In genomic region chr5:149568993-149569392, GRCm38 (mm10) we compare ENCODE assay signal across 21 mouse cellular contexts. TPM values are rescaled to one million over a fixed set of nuclear protein-coding genes. Genes with fewer than 3 reads are reported as not detected.
DNase-seq lines count a peak whose midpoint lies in the region; ATAC-seq and TF ChIP-seq lines count a peak whose summit lies in the region.
"Had no signal": no experiment of that assay in that cellular context is flagged by ENCODE, and none has a peak within 500 bp of the region (broad histone marks: within the 10 kb centered on the region; RNA-seq: fewer than 3 reads in every experiment).

No protein-coding gene starts in this region.

- 51% methylated on average over 13 of the region's 13 CpGs for WGBS in lung, embryonic 14.5 days
- WGBS in lung, adult 2 months, result 59% methylated on average over 13 of the region's 13 CpGs
- WGBS in hindbrain, embryonic 14.5 days, result 82% methylated on average over 13 of the region's 13 CpGs

- ATAC-seq in lung, embryonic 14.5 days (ENCODE audit: insufficient read depth), result no peak
- no peak for ATAC-seq in hindbrain, embryonic 14.5 days (ENCODE audit: low FRiP score)

- H3K27ac ChIP-seq in lung, embryonic 14.5 days (ENCODE audit: low read depth), result no peak overlapping the region
- H3K27ac ChIP-seq in hindbrain, embryonic 14.5 days, result no peak overlapping the region
- H3K27ac ChIP-seq: heart, embryonic 15.5 days; limb, embryonic 13.5 days had no signal

- H3K9ac ChIP-seq in lung, embryonic 14.5 days, result no peak overlapping the region
- no peak overlapping the region for H3K9ac ChIP-seq in hindbrain, embryonic 14.5 days
- H3K9ac ChIP-seq: heart, embryonic 15.5 days; limb, embryonic 13.5 days had no signal

- H3K27me3 ChIP-seq in lung, embryonic 14.5 days (ENCODE audit: insufficient read depth, low read length), result no peaks in the 10 kb centered on the region
- no peaks in the 10 kb centered on the region for H3K27me3 ChIP-seq in hindbrain, embryonic 14.5 days (ENCODE audit: control insufficient read depth, insufficient read depth, low read length)
- H3K27me3 ChIP-seq: heart, embryonic 15.5 days; limb, embryonic 13.5 days had no signal

- no peak overlapping the region for H3K4me2 ChIP-seq in lung, embryonic 14.5 days
- no peak overlapping the region for H3K4me2 ChIP-seq in hindbrain, embryonic 14.5 days (replicated peaks)
- H3K4me2 ChIP-seq: heart, embryonic 15.5 days; limb, embryonic 13.5 days had no signal

- H3K4me3 ChIP-seq in lung, embryonic 14.5 days (ENCODE audit: low read depth, low read length), result no peak overlapping the region
- no peak overlapping the region for H3K4me3 ChIP-seq in lung, adult 2 months (replicated peaks; ENCODE audit: extremely low read depth, low read depth, low read length)
- H3K4me3 ChIP-seq in hindbrain, embryonic 14.5 days (replicated peaks; ENCODE audit: low read length), result no peak overlapping the region
- H3K4me3 ChIP-seq: heart, embryonic 15.5 days; limb, embryonic 13.5 days had no signal

- no peak for TF ChIP-seq CTCF in lung, embryonic 14.5 days (IDR thresholded peaks at IDR 0.05; ENCODE audit: low read depth)
- no peak for TF ChIP-seq CTCF in lung, adult 2 months (IDR thresholded peaks at IDR 0.05; ENCODE audit: insufficient read depth, low read length)

- no peak for TF ChIP-seq POLR2A in lung, adult 2 months (IDR thresholded peaks at IDR 0.05; ENCODE audit: borderline replicate concordance, extremely low read depth, low read depth, low read length)

- H3K9me3 ChIP-seq in lung, embryonic 14.5 days (ENCODE audit: low read depth, low read length), result no peaks in the 10 kb centered on the region
- no peaks in the 10 kb centered on the region for H3K9me3 ChIP-seq in hindbrain, embryonic 14.5 days (ENCODE audit: control insufficient read depth, low read length)
- H3K9me3 ChIP-seq: heart, embryonic 15.5 days; limb, embryonic 13.5 days had no signal

- no peaks in the 10 kb centered on the region for H3K4me1 ChIP-seq in lung, embryonic 14.5 days (ENCODE audit: insufficient read depth)
- H3K4me1 ChIP-seq in lung, adult 2 months (ENCODE audit: control insufficient read depth, insufficient read depth, low read length), result no peaks in the 10 kb centered on the region
- H3K4me1 ChIP-seq in hindbrain, embryonic 14.5 days (replicated peaks; ENCODE audit: control insufficient read depth, insufficient read depth, low read length), result 0 out of 2 replicates have a peak, but pooled peaks cover 5% of the 10 kb centered on the region

- H3K36me3 ChIP-seq in lung, embryonic 14.5 days (ENCODE audit: insufficient read depth), result no peaks in the 10 kb centered on the region
- H3K36me3 ChIP-seq in hindbrain, embryonic 14.5 days (replicated peaks; ENCODE audit: control insufficient read depth, insufficient read depth), result no peaks in the 10 kb centered on the region
- H3K36me3 ChIP-seq: heart, embryonic 15.5 days; limb, embryonic 13.5 days had no signal

- DNase-seq in heart, adult 11 months, result peak; percentile 92
- DNase-seq in heart, adult 8-10 months (ENCODE audit: low spot score), result no peak
- peak; percentile 45 for DNase-seq in lung, embryonic 14.5 days
- DNase-seq in lung, adult 2 months, result no peak
- DNase-seq in gastrocnemius, postnatal 25 days, result peak; percentile 55
- peak; percentile 55 for DNase-seq in skeletal muscle tissue, adult 2 months (ENCODE audit: low read depth, low spot score)
- no peak for DNase-seq in frontal cortex, postnatal 10 days (ENCODE audit: low spot score in 2 of 2)
- DNase-seq in hindbrain, embryonic 14.5 days (ENCODE audit: low spot score), result no peak
- DNase-seq: adrenal gland, postnatal 25 days; B cell, adult 2 months; cerebellum, adult 8-10 months; layer of hippocampus, adult 9-11 months; right cerebral cortex, adult 18-20 months; spleen, adult 18-20 months had no signal

RNA-seq across cellular contexts. Expression of gene Wdr95, which starts 40.5 kb away (rescaled TPM):
- total RNA-seq in heart, adult 8-10 months (2022), result not detected
- polyA plus RNA-seq in lung, embryonic 14.5 days (2014; fragmentation: Nextera tagmentation; extraction: Ambion mirVana), result not detected in 2 replicates
- polyA plus RNA-seq in lung, adult 2 months (2012; rRNA removed), result 0.89 and 1.9 TPM in 2 replicates
- not detected for total RNA-seq in gastrocnemius, postnatal 25 days (2021)
- 0.36 TPM in 1 of 2 replicates, not detected in the other for polyA plus RNA-seq in hindbrain, embryonic 14.5 days (2014; fragmentation: Nextera tagmentation; extraction: Ambion mirVana)
- total RNA-seq: adrenal gland, postnatal 25 days; megakaryocyte-erythroid progenitor cell, adult 5-6 weeks had no signal
- polyA plus RNA-seq: heart, embryonic 15.5 days; hindbrain, embryonic 11.5 days; kidney, embryonic 16.5 days; liver, embryonic 16.5 days; stomach, embryonic 14.5 days had no signal

Comparison
In these comparisons a context has a peak if more than half of its experiments do, and no peak if none do; other contexts are left out.
1. DNase-seq: peak in heart, adult 11 months (single experiment), lung, embryonic 14.5 days (single experiment), gastrocnemius, postnatal 25 days (single experiment) and skeletal muscle tissue, adult 2 months (single experiment); none in heart, adult 8-10 months (single experiment), lung, adult 2 months (single experiment), frontal cortex, postnatal 10 days (0 of 2) and hindbrain, embryonic 14.5 days (single experiment).